8 mouse cellular contexts compared by ENCODE assay signal in genomic region chr1:167393683-167394492, GRCm38 (mm10). TPM values are rescaled to one million over a fixed set of nuclear protein-coding genes. Genes with fewer than 3 reads are reported as not detected.
DNase-seq lines count a peak whose midpoint lies in the region; ATAC-seq lines count a peak whose summit lies in the region.

Gene Mgst3, minus strand, starts transcription at chr1:167393841.

- H3K9me3 ChIP-seq in hindbrain, embryonic 14.5 days (ENCODE audit: control insufficient read depth, low read length) = no peaks in the 10 kb centered on the region

- no peaks in the 10 kb centered on the region for H3K27me3 ChIP-seq in hindbrain, embryonic 14.5 days (ENCODE audit: control insufficient read depth, insufficient read depth, low read length)

- ATAC-seq in hindbrain, embryonic 14.5 days (ENCODE audit: low FRiP score) = peak; percentile 95

- peaks cover 7% of the 10 kb centered on the region for H3K4me1 ChIP-seq in hindbrain, embryonic 14.5 days (replicated peaks; ENCODE audit: control insufficient read depth, insufficient read depth, low read length)

- peak within 1 kb of the TSS; percentile 86 for H3K4me2 ChIP-seq in hindbrain, embryonic 14.5 days (replicated peaks)

- peak within 1 kb of the TSS; percentile 55 for H3K27ac ChIP-seq in hindbrain, embryonic 14.5 days

- peak within 1 kb of the TSS; percentile 46 for H3K4me3 ChIP-seq in hindbrain, embryonic 14.5 days (replicated peaks; ENCODE audit: low read length)

- WGBS in hindbrain, embryonic 14.5 days = under 1% methylated on average over 45 of the region's 45 CpGs

- no peaks in the 10 kb centered on the region for H3K36me3 ChIP-seq in hindbrain, embryonic 14.5 days (replicated peaks; ENCODE audit: control insufficient read depth, insufficient read depth)

- H3K9ac ChIP-seq in hindbrain, embryonic 14.5 days = peak within 1 kb of the TSS; percentile 70

- peak; percentile 97 for DNase-seq in R1 (ENCODE audit: low read depth, low spot score)
- peak; percentile 98 to 99 for DNase-seq in cerebellum, postnatal 25 days
- peak; percentile 95 to 97 for DNase-seq in frontal cortex, postnatal 25 days (ENCODE audit: low spot score in 2 of 2)
- DNase-seq in hindbrain, embryonic 14.5 days (ENCODE audit: low spot score) = peak; percentile 95
- DNase-seq in layer of hippocampus, postnatal 36 days = peak; percentile 92 to 96
- DNase-seq in lung, postnatal 36 days = peak; percentile 97
- DNase-seq in retina, postnatal 1 day = peak; percentile 98
- peak; percentile 94 to 99 for DNase-seq in urinary bladder, adult 18-20 months (ENCODE audit: low spot score in 2 of 2)

RNA-seq across cellular contexts. Expression of gene Mgst3, which starts in this region (rescaled TPM):
- 189 and 205 TPM in 2 replicates for polyA plus RNA-seq in hindbrain, embryonic 14.5 days (2014; fragmentation: Nextera tagmentation; extraction: Ambion mirVana)
- total RNA-seq in layer of hippocampus, postnatal 36 days (2021) = 10 to 100 TPM; 68.7 to 70.9 TPM

Comparison
In these comparisons a context has a peak if more than half of its experiments do, and no peak if none do; other contexts are left out.
1. Peak in every context shown above with its lines: DNase-seq, ATAC-seq, H3K4me3 ChIP-seq and H3K27ac ChIP-seq.